Mouse (Mus musculus) leukemia stem cell, adult 10-12 weeks (primary cell): ENCODE results near the gene Tmem8b. TPM values are rescaled to one million over a fixed set of nuclear protein-coding genes. Genes with fewer than 3 reads are reported as not detected.

Experiments used
- polyA plus RNA-seq: library from polyadenylated mRNA; stranded (reverse); fragments of >175 nt; gene quantifications from 2 replicates; pipeline ENCODE4 v1.2.3, GENCODE M21; 2012; ENCODE audit warnings: low replicate concordance

Tmem8b gene
- 0.60 and 1.3 TPM in 2 replicates for polyA plus RNA-seq

DNA sequence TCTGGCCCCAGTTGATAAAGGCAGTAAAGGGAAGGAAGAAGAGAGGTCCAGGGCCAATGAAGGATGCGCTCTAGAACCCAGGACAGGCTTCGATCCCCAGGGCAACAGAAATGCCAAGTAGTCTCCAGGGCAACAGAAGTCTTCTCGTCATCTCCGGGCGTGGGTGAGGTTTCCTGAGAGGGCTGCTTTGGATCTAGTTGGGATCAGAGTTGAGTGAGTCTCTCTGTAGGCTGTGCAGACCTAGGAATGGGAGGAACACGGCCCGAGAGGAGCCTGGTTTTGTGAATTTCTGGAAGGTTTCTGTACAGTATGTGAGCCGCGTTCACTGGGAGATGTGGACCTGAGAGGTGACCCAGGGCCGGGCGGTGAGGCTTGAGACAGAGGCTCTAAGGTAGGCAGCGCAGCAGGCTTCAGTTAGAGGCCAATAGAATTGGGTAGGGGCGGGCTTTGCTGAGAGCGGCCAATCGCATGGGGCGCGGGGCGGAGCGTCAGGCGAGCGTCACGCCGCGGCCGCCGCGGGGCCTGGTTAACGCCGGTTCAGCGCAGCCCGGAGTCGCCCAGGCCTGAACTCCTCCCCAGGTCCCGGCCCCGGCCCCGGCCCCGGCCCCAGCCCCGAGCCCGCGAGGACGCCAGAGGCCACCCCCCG, at the start of gene Tmem8b, which contains the start of gene Fam221b:
Tmem8b (plus strand) TSS at position 190 of the 646 bp plus-strand sequence.
Fam221b (minus strand) TSS at position 364 of the 646 bp plus-strand sequence.

DNA sequence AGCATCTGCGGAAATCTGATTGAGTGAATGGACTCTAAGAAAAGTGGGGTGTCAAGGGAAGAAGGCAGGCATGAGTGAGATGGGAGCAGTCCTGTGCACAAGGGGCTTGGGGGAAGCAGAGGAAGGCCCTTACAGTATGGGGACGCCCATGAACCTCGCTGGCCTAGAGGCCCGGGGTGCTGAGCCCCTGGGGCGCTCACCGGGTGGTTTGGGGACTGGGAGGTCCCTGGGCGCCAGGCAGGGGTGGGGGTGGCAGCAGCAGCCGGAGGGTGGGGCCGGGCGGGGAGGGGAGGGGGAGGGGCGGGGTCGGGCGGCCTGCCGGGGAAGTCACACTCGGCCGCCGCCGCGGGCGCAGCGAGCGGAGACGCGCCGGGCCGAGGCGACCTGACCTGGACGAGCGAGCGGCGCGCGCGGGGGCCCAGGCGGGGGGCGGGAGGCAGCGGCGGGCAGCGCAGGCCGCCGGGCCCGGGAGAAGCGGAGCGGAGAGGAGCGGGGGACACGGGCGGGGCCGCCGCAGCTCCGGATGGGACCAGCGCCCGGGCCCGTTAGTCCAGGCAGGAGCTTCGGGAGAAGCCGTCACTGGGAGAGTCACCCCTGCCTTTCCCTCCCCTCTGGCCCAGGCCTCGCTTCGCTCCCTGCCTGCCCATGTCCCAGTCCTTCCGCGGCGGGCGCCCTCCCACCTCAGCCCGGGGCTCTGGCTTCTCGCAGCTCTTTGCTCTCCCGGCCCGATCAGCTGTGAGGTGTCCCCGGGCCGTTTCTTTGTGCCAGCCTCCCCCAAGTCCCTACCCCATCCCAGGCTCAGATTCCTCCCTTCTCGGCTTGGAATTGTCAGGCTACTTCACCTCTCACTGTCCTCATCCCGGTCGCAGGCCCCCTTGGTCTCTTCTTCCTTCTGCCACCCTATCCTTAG, 37.5 kb upstream of the Tmem8b start, which contains the start of gene Npr2:
Npr2 (plus strand) TSS at position 890 of the 910 bp plus-strand sequence.

DNA sequence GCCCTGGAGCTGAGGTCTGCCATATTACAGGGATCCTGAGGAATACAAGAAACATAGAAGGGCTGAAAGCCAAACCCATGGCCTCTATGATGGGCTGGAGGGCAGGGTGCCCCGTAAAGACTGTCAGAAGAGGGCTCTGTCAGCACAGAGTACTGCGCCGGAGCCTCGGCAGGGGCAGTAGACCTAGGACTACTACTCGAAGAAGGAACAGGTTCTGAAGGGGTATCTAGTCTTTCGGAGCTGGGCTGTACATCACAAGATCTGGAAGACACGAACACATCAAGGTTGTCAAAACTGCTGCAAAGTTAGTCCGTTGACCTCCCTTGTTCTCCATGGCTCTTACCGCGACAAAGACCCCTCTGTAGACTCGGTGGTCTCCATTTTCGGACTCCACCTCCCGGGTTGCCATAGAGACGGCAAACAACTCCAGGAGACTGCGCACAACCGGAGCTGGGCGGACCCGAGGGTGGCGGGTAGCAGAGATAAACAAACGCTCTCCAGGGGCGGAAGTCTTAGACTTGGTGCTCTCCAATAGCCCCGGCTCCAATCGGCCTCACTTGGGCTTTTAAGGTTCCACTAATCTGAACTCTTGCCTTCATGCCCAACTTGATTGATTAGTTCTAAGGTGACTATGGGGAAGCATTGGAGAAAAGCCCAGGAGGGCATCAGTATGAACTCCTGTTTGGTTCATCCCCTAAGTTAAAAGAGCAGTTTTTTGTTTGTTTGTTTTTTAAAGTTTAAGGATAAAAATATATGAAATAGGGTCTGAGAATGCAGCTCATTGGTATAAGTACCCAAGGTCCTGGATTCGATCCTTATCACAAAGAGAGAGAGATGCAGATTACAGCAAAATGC, 15.4 kb upstream of the Tmem8b start, which contains the start of gene Spag8:
Spag8 (minus strand) TSS at position 434 of the 855 bp plus-strand sequence.

DNA sequence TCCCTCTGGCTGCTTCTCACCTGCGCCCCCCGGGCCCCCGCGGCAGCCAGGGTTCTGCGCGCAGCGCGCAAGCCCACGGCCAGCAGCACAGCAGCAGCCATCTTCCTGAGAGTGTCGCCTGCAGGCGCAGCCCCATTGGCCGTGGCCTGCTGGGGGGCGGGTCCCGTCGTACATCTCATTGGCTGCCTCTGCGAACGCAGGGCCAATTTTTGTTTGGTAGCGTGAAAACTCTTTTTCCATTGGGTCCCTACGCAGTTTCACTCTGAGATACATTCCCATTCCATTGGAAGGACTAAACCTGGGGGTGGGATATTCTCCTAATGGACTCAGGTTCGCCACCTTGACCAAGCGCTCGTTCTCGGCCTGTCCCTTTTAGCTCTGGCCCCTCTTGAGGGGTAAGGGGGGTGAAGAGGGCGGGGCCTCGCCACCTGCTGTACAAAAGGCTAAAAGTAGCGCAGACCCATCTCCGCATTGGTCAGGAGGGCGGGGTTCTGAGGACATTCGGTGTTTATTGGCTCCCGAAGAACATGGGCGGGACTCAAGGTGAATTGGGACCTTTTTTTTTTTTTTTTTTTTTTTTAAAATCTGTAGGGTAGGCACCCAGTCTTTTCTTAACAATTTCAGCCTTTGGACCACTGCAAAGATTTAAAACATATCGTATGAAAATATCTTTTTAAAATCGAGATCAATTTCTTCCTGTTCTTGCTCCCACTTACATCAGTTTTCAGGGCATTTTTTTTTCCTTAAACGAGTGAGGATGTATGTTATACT, 12.2 kb upstream of the Tmem8b start, which contains the start of gene Hint2:
Hint2 (minus strand) TSS at position 128 of the 771 bp plus-strand sequence.

DNA sequence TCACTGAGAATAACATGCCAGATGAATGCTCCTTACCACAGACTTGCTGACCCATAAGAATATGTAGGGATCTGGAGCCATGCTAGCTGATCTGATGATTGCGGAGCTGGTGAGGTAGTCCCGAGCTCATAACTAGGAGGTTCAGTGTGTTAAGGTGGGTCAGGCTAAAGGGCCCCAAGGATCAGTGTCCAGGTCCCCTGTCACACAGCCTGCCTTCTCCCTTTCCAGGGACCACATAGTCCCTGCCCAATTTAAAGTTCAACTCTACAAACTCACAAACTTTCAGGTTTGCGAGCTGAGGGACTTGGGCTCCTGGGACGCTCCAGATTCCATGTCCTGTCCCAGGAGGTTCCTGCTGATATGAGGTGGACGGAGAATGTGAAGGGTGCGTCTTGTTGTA, 31.9 kb downstream of the Tmem8b start, which contains the start of gene Olfr70:
Olfr70 (minus strand) TSS at position 101 of the 400 bp plus-strand sequence.

DNA sequence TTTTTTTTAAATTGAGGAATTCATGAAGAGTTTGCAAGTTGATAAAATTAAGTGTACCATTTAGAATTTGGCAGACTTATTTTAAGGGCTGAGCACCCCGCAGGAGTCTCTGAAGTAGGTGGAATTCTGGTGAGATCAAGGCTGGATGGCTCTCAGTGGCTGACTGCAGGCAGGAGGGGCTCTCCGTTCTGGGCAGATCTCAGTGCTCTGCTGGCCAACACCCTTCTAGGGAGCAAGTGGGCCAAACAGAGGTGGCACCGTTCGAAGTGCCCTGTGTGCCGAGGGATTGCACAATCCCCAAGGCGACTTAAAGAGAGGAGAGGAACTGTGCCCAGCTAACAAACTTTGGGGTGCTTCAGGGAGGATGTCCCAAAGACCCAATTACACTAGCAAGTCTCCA, 41.1 kb downstream of the Tmem8b start, which contains the start of gene Olfr71:
Olfr71 (minus strand) TSS at position 387 of the 400 bp plus-strand sequence.

DNA sequence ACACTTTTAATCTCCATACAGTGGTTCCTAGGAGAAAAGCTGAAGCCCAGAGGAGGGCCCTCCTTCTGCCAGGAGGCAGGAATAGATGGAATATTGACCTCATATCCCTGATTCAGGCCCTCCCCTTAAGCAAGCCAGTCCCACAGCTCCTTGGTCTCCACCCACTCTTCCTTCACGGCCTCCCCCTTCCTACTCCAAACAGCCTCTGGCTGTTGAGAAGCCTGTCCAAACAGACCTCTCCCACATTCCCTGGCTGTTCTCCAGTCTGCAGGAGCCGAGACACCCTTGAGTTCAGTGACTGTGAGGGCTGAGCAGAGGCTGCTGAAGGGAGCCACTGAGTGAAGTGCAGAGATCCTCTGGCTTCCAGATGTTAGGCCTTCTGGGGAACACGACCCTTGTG, 58.2 kb downstream of the Tmem8b start, which contains the start of gene Hrct1:
Hrct1 (plus strand) TSS at position 194 of the 400 bp plus-strand sequence.

DNA sequence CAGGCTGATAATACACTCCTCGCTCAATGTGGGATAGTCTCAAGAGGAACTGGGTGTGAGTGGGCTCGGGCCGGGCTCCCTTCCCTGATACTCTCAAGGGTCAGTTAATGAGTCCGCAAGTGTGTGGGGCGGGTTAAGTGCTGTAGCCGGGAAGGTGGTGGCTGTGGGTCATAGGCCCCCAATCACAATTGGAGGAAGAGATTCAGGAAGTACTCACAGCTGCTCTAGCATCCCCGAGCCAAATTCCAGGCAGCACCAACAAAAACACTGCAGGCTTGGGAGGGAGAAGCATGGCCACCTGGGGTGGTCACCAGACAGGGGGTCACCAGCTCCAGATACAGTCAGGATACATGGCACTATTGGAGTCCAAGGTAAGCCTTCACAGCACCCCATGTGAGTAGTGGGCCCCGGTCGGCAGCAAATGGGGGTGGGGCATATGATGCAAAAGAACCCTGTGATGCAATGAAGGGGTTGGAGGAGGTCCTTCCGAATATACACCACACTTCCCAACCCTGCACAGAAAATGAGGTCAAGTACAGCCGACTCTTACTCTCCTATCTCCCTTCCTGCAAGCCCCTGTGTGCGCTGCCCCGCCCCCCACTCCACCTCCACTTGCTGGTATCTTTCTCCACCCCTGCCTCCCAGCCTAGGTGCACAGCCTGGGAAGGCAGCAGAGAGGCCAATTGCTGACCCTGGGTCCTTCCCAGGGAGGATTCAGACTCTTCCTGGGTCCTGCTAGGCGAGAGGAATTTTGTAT, 61.2 kb downstream of the Tmem8b start, which contains the start of gene Spaar:
Spaar (plus strand) TSS at position 241 of the 757 bp plus-strand sequence.

Other genes starting within 250 kb of the Tmem8b start
- gene Fam166b, start 239.8 kb upstream of the Tmem8b start, polyA plus RNA-seq, result not detected in 2 replicates
- gene Tesk1, start 227.0 kb upstream of the Tmem8b start, polyA plus RNA-seq, result 61.5 and 66.9 TPM in 2 replicates
- gene Cd72, start 214.3 kb upstream of the Tmem8b start, polyA plus RNA-seq, result 13.1 and 30.5 TPM in 2 replicates
- gene Sit1, start 185.2 kb upstream of the Tmem8b start, polyA plus RNA-seq, result 2.5 and 7.0 TPM in 2 replicates
- 57.3 and 118 TPM in 2 replicates for gene Ccdc107, start 176.1 kb upstream of the Tmem8b start, polyA plus RNA-seq
- 10.8 and 15.0 TPM in 2 replicates for gene Arhgef39, start 169.3 kb upstream of the Tmem8b start, polyA plus RNA-seq
- 0.71 TPM in 1 of 2 replicates, not detected in the other for gene Car9, start 162.0 kb upstream of the Tmem8b start, polyA plus RNA-seq
- 1.2 and 2.0 TPM in 2 replicates for gene Tpm2, start 145.2 kb upstream of the Tmem8b start, polyA plus RNA-seq
- 2.3 and 2.7 TPM in 2 replicates for gene Creb3, start 106.6 kb upstream of the Tmem8b start, polyA plus RNA-seq
- 171 and 216 TPM in 2 replicates for gene Tln1, start 106.3 kb upstream of the Tmem8b start, polyA plus RNA-seq
- gene Rgp1, start 90.3 kb upstream of the Tmem8b start, polyA plus RNA-seq, result 10.0 and 92.3 TPM in 2 replicates
- gene Gba2, start 90.1 kb upstream of the Tmem8b start, polyA plus RNA-seq, result 5.8 and 15.7 TPM in 2 replicates
- not detected in 2 replicates for gene Msmp, start 84.5 kb upstream of the Tmem8b start, polyA plus RNA-seq
- gene Npr2, start 37.0 kb upstream of the Tmem8b start, polyA plus RNA-seq, result 0.08 and 0.18 TPM in 2 replicates
- not detected in 2 replicates for gene Spag8, start 15.4 kb upstream of the Tmem8b start, polyA plus RNA-seq
- gene Hint2, start 12.5 kb upstream of the Tmem8b start, polyA plus RNA-seq, result 13.6 and 20.8 TPM in 2 replicates
- gene Fam221b, start 174 bp downstream of the Tmem8b start, polyA plus RNA-seq, result not detected in 2 replicates
- not detected in 2 replicates for gene Olfr70, start 31.8 kb downstream of the Tmem8b start, polyA plus RNA-seq
- 0.15 TPM in 1 of 2 replicates, not detected in the other for gene Olfr71, start 41.3 kb downstream of the Tmem8b start, polyA plus RNA-seq
- gene Hrct1, start 58.2 kb downstream of the Tmem8b start, polyA plus RNA-seq, result 0.11 TPM in 1 of 2 replicates, not detected in the other
- 0.03 TPM in 1 of 2 replicates, not detected in the other for gene Spaar, start 61.1 kb downstream of the Tmem8b start, polyA plus RNA-seq
- gene Olfr159, start 102.0 kb downstream of the Tmem8b start, polyA plus RNA-seq, result not detected in 2 replicates
- not detected in 2 replicates for gene Olfr156, start 154.9 kb downstream of the Tmem8b start, polyA plus RNA-seq
- not detected in 2 replicates for gene Olfr157, start 171.2 kb downstream of the Tmem8b start, polyA plus RNA-seq
- not detected in 2 replicates for gene Olfr155, start 182.6 kb downstream of the Tmem8b start, polyA plus RNA-seq
- gene Reck, start 206.6 kb downstream of the Tmem8b start, polyA plus RNA-seq, result 0.30 TPM in 1 of 2 replicates, not detected in the other